Mouse (Mus musculus) large intestine, adult 2 months (tissue): ENCODE data around the gene Tub. TPM values are rescaled to one million over a fixed set of nuclear protein-coding genes. Genes with fewer than 3 reads are reported as not detected.

Source experiments
- DNase-seq: peaks from one replicate; pipeline ENCODE4 v3.0.0-alpha.2; 2012; ENCODE audit warnings: low read depth, low spot score
- WGBS: fragments of 180-500 bp; shearing (Covaris S2); methylation state at CpG from one replicate; pipeline ENCODE4 v1.1.7; 2018; 5-methylcytosine and 5-hydroxymethylcytosine counted together
- polyA plus RNA-seq: library from polyadenylated mRNA; depleted of rRNA; stranded (reverse); fragments of >200 nt; gene quantifications from 2 replicates; pipeline ENCODE4 v1.2.3, GENCODE M21; 2012; rRNA removed

Gene Tub
- polyA plus RNA-seq: 0.55 and 0.90 TPM in 2 replicates

- DNase-seq: no peak
- 2% methylated on average over 44 of the region's 44 CpGs for WGBS
These were observed at the start of gene Tub for GRCm38 (mm10) chr7:108950312-108950761. Gene Tub, plus strand, starts transcription at chr7:108950338.

- DNase-seq: no peak
- 65% methylated on average over 2 of the region's 2 CpGs for WGBS
These were observed 46.2 kb upstream of the Tub start for GRCm38 (mm10) chr7:108903969-108904368.

GRCm38 (mm10) chr7:108927043-108927442 is 23.1 kb upstream of the Tub start:
- 63% methylated on average over 4 of the region's 4 CpGs for WGBS
- no peak for DNase-seq

GRCm38 (mm10) chr7:108928280-108929188 is 21.6 kb upstream of the Tub start:
- WGBS: 72% methylated on average over 11 of the region's 11 CpGs
- DNase-seq: no peak

GRCm38 (mm10) chr7:108929726-108930393 is 20.3 kb upstream of the Tub start, which contains the start of gene Nlrp10:
Gene Nlrp10, minus strand, starts transcription at chr7:108930178.
- WGBS: 46% methylated on average over 6 of the region's 6 CpGs

GRCm38 (mm10) chr7:108933794-108934731 is 16.1 kb upstream of the Tub start, which contains the start of gene Eif3f:
Gene Eif3f, plus strand, starts transcription at chr7:108934417.
- peak; percentile 93 for DNase-seq
- 2% methylated on average over 50 of the region's 50 CpGs for WGBS

More at GRCm38 (mm10) chr7:108929726-108930393, 20.3 kb upstream of the Tub start, which contains the start of gene Nlrp10:
- DNase-seq: peak; percentile 42

- WGBS: under 1% methylated on average over 8 of the region's 8 CpGs
- no peak for DNase-seq
These were observed 15.3 kb upstream of the Tub start for GRCm38 (mm10) chr7:108934836-108935235.

- WGBS: 68% methylated on average over 7 of the region's 7 CpGs
- no peak for DNase-seq
These were observed 14.7 kb upstream of the Tub start for GRCm38 (mm10) chr7:108935411-108935810.

GRCm38 (mm10) chr7:108936591-108936990 is 13.5 kb upstream of the Tub start:
- WGBS: 95% methylated on average over 4 of the region's 4 CpGs
- no peak for DNase-seq

- no peak for DNase-seq
- 85% methylated on average over 9 of the region's 9 CpGs for WGBS
These were observed 8.7 kb upstream of the Tub start for GRCm38 (mm10) chr7:108941466-108941865.

- 4% methylated on average over 2 of the region's 2 CpGs for WGBS
- DNase-seq: no peak
These were observed 6.1 kb upstream of the Tub start for GRCm38 (mm10) chr7:108944002-108944401.

- DNase-seq: no peak
These were observed 1.5 kb upstream of the Tub start for GRCm38 (mm10) chr7:108948611-108949010.

GRCm38 (mm10) chr7:108949301-108949700 is 837 bp upstream of the Tub start:
- 49% methylated on average over 2 of the region's 2 CpGs for WGBS
- no peak for DNase-seq

- no peak for DNase-seq
- 2% methylated on average over 52 of the region's 52 CpGs for WGBS
These were observed 709 bp downstream of the Tub start for GRCm38 (mm10) chr7:108950762-108951331.

GRCm38 (mm10) chr7:108952801-108953200 is 2.7 kb downstream of the Tub start:
- DNase-seq: no peak
- WGBS: 71% methylated on average over 6 of the region's 6 CpGs

- 46% methylated on average over 4 of the region's 4 CpGs for WGBS
- DNase-seq: no peak
These were observed 4.0 kb downstream of the Tub start for GRCm38 (mm10) chr7:108954185-108954584.

- 67% methylated on average over 2 of the region's 2 CpGs for WGBS
- no peak for DNase-seq
These were observed 7.6 kb downstream of the Tub start for GRCm38 (mm10) chr7:108957734-108958133.

GRCm38 (mm10) chr7:108965968-108966367 is 15.8 kb downstream of the Tub start:
- 16% methylated on average over 2 of the region's 2 CpGs for WGBS
- DNase-seq: no peak

- no peak for DNase-seq
- 26% methylated on average over 7 of the region's 7 CpGs for WGBS
These were observed 16.7 kb downstream of the Tub start for GRCm38 (mm10) chr7:108966742-108967362.
